Mouse (Mus musculus): ENCODE data around the gene Evpl.
"Not testable (repeated sequence)": the region's sequence is repeated elsewhere in the genome, so short reads cannot be mapped to it uniquely, and the experiment has no call there.

Gene Evpl

GRCm38 (mm10) chr11:116237742-116238395 lies at the start of gene Evpl:
Evpl (minus strand) TSS chr11:116238077.
- DNase-seq (ENCODE audit: low read depth): peak; percentile 34

DNA sequence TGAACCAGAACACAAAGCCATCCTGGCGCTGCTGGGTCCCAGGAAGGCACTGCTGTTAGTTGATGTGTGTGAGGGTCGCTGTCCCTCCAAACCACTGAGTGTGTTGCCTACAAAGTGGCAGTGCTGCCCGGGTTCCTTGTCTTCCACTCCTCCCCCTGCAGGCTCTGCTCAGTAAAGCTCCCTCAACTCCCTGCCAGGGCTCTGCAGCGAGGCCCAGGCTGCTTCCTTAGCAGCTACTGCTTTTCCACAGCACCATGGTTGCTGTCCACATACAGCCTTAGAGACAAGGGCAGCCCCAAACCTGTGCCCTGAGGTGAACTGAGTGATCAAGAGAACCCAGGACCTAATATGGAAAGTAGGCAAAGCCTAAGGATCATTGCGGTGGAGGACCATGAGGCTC lies 49.5 kb upstream of the Evpl start:
- no peak for DNase-seq (ENCODE audit: low read depth)

GRCm38 (mm10) chr11:116285770-116286191 lies 47.9 kb upstream of the Evpl start:
- DNase-seq (ENCODE audit: low read depth): no peak

DNA sequence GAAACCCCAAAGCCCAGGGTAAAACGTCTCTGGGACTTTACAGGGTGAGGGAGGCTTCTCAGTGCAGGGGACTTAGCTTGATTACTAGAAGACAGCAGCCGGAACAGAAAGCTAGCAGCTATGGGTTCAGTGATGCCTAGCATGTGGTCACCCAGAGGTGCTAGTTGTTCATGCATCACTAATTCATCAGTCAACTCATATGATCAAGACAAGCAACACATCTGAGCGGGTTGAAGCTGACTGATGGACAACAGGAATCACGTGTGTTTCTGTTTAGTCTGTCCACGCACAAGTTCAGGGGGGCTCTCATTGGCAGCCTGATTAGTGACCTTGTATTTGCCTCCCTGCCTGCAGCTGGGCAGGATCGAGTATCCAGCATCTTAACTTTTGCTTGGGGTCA lies 46.1 kb upstream of the Evpl start:
- DNase-seq (ENCODE audit: low read depth): no peak

DNA sequence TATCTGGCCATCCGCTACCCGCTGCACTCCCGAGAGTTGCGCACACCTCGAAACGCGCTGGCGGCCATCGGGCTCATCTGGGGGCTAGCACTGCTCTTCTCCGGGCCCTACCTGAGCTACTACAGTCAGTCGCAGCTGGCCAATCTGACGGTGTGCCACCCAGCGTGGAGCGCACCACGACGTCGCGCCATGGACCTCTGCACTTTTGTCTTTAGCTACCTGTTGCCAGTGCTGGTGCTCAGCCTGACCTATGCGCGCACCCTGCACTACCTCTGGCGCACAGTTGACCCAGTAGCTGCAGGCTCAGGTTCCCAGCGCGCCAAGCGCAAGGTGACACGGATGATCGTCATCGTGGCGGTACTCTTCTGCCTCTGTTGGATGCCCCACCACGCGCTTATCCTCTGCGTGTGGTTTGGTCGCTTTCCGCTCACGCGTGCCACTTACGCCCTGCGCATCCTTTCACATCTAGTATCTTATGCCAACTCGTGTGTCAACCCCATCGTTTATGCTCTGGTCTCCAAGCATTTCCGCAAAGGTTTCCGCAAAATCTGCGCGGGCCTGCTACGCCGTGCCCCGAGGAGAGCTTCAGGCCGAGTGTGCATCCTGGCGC lies 45.1 kb upstream of the Evpl start:
- DNase-seq (ENCODE audit: low read depth): no peak

GRCm38 (mm10) chr11:116282089-116282488 lies 44.2 kb upstream of the Evpl start:
- no peak for DNase-seq (ENCODE audit: low read depth)

DNA sequence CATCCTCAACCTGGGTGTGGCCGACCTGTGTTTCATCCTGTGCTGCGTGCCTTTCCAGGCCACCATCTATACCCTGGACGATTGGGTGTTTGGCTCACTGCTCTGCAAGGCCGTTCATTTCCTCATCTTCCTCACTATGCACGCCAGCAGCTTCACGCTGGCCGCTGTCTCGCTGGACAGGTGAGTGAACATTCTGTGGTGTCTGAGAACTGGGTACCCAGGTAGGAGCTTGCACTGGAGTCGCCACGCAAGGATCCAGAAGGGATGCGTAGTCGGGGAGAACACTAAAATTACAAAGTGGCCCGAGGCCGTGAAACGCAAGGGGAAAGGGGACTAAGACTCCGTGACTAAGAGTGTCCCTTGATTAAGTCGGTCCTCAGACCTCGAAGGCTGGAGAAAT lies 43.8 kb upstream of the Evpl start:
- DNase-seq (ENCODE audit: low read depth): no peak

GRCm38 (mm10) chr11:116280751-116281663 lies 43.1 kb upstream of the Evpl start, which contains the start of gene Galr2:
Galr2 (plus strand) TSS chr11:116280939.
- no peak for DNase-seq (ENCODE audit: low read depth)

DNA sequence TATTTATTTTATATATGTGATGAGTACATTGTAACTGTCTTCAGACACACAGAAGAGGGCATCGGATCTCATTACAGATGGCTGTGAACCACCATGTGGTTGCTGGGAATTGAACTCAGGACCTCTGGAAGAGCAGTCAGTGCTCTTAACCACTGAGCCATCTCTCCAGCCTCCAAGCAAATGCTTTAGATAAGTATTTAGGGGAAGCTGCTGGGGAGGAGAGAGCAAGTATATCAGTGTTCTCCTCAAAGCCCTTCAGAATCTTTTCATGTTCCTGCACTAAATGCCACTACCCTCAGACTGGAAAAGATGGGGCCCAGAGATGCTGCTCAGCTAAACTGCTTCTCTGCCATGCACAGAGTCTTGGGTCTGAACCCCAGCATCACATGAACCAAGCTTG lies 39.3 kb upstream of the Evpl start:
- DNase-seq (ENCODE audit: low read depth): not testable (repeated sequence)

GRCm38 (mm10) chr11:116274045-116274666 lies 36.3 kb upstream of the Evpl start, which contains the start of gene Srp68:
Srp68 (minus strand) TSS chr11:116274217.
- peak; percentile 85 for DNase-seq (ENCODE audit: low read depth)

DNA sequence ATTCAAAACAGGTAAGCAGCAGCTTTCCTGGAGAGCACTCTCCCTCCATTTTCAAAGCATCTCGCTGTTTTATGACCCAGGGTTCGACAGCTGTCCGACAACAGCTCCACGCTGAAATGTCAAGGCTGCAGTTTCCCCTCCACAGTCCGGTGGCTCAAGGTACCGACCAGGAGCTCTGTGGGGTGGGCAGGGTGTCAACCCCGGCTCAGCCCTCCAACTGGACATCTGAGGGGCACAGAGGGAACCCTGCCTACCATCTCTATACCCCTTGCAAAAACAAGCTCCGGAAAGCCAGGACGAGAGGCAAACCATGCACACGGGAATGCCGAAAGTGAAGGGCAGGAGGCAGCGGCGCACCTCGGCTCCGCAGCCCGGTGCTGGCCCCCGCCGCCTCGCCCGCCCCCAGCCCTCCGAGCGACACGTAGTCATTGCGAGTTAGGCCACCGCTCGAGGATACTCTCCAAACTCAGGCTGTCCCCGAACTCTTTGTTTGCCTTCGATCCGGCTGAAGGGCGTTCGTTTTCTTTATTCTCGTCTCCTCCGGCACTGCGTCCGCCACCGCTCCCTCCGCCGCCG lies 35.7 kb upstream of the Evpl start:
- no peak for DNase-seq (ENCODE audit: low read depth)

GRCm38 (mm10) chr11:116272589-116273468 lies 35.0 kb upstream of the Evpl start:
- DNase-seq (ENCODE audit: low read depth): no peak

DNA sequence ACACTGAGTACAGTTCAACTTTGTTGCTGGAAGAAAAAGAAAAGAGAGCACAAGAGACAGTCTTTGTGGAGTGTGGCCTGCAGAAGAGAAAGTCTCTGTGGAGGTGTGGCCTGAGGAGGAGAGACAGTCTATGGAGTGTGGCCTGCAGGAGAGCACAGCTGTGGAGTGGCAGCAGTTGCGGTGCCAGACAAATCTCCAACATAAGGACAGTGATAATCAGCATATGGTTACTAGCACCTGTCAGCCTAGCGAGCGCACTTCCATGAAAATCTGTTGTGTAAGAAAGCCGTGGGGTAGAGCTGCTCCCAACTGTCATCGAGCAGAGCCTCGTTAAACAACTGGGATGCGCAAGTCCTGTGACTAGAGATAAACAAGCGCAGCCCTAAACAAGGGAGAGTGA lies 31.7 kb upstream of the Evpl start:
- no peak for DNase-seq (ENCODE audit: low read depth)

GRCm38 (mm10) chr11:116268313-116268712 lies 30.4 kb upstream of the Evpl start:
- no peak for DNase-seq (ENCODE audit: low read depth)

GRCm38 (mm10) chr11:116267637-116268036 lies 29.8 kb upstream of the Evpl start:
- no peak for DNase-seq (ENCODE audit: low read depth)

DNA sequence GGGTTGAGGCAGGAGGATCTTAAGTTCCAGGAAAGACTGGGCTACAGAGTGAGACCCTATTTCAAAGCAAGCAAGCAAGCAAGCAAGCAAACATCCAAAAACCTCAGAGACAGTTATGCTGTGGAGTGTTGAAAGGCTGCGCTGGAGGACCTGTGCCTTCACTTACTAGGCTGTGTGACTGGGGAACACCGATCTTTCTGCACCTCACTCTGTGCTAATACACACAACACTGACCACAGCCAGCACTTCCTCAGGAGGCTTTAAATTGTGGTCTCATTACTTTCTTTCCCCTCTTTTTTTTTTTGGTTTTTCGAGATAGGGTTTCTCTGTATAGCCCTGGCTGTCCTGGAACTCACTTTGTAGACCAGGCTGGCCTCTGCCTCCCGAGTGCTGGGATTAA lies 28.0 kb upstream of the Evpl start:
- no peak for DNase-seq (ENCODE audit: low read depth)

DNA sequence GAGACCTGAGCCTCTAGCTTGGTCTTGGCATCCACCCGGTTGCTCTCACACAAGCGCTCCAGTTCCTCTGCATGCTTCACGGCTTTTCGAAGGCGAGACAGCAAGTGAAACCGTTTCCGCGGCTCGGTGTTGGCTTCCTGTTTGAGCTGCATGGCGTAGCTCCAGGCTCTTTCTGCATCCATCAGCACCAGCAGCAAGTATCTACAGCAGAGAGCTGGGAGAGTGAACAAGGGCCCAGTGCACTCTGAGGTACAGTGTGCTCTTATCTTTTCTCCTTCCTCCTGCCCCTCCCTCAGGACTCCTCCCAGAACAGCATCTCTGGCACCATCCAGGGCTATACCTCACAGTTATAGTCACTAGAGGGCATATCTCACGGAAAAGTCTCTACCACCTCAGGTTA lies 27.5 kb upstream of the Evpl start:
- DNase-seq (ENCODE audit: low read depth): no peak

- DNase-seq (ENCODE audit: low read depth): no peak
These were observed 22.4 kb upstream of the Evpl start for GRCm38 (mm10) chr11:116260259-116260658.

- DNase-seq (ENCODE audit: low read depth): no peak
These were observed 21.6 kb upstream of the Evpl start for GRCm38 (mm10) chr11:116259461-116259860.

DNA sequence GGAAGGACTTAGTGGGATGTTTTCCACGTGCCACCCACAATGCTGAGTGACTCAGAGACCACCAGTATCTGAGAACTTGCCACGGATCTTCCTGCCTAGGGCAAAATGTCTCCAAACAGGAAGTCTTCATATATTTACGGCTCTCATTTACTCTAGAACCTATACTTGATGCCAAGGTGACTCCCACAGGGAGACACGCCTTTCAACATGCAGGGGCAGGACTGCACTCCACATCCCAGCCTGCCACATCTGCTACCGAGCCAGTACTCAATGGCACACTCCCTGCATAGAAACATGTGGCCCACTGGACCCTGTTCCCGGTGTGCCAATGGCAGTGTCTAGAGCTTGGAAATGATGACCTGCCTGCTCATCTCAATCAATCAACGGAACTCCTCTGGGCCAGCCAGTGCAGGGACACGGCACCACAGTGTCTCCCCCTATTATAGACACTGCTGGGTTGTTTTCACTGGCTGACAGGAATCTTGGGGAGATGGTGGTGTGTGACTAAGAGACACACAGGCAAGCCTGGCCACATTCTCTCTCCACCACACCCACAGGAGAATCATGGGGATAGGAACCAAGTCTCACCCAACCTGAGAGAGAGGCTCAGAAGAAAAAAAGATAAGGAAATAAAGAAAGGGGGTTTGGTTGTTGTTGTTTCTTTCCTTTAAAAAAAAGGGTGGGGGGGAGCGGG lies 18.3 kb upstream of the Evpl start:
- DNase-seq (ENCODE audit: low read depth): no peak

Measured in c-Kit-positive CD71-negative TER-119-negative erythroid progenitor cells, embryonic 14.5 days (primary cell).